Mouse (Mus musculus): Measurements from ENCODE around the gene Gm2237.
"Not testable (repeated sequence)": the region's sequence is repeated elsewhere in the genome, so short reads cannot be mapped to it uniquely, and the experiment has no call there.

Gm2237 gene

DNA sequence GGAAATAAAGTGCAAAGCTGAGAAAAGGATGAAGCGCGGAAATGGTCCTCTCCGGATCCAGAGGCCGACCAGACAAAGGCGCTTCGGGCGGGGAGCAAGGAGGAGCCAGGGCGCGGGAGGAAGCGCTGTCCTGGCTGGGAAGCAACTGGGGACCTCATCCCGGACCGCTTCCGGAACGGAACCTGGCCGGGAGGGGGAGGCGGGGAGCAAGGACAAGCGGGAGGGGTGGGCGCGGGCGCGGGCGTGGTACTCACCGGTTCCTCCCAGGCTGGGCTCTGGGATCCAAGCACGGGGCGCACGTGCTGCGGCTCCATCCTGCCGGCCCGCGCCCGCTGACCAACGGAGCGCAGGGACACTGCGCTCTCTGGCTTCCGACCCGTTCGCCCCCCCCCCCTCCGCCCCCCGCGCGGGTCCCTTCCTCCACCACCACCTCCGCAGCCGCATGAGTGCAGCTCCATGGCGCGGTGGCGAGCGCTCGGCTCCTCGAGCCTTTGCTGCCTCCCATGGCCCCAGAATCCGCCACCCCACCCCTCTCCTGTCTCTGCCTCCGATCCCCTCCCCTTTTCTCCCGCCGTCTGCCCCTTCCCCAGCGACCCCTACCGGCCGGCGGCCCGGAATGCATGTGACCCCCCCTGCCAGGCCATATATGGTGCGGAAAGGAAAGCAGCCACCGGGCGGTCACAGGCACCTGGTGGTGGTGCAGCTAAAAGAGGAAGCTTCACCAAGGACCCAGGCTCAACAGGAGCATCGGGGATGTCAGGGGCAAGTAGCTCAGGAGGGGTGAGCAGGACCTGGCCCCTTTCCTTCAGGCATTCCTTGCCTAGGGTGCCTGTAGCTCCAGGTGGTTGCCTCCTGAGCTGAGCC lies at the start of gene Gm2237:
Gm2237 (minus strand) TSS at position 332 of the 864 bp plus-strand sequence.
- in situ Hi-C loops (cut with MboI, MseI), result not testable (repeated sequence)

GRCm38 (mm10) chr14:19602481-19602880 lies 17.5 kb upstream of the Gm2237 start, which contains the start of gene Gm5458:
Gm5458 (minus strand) TSS chr14:19602581.
- in situ Hi-C loops (cut with MboI, MseI), result not testable (repeated sequence)

DNA sequence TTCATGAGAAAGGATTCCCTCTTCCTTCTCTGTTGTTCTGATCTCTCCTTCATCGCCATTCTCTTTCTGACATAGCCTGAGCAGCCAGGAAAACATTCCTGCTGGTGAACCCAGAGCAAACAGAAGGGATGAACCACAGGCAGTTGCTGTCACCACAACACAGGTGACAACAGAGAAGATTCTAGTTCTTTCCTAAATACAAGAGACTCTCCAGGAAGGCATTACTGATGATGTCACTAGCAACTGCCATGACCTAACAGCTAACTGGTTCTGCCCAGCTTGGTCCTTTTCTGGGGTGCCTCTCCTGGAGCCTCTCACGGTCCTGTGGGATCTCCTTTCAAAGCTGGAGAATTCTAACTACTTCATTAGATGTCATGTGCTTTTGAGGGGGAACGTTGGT lies 35.1 kb downstream of the Gm2237 start, which contains the start of gene Gm2244:
Gm2244 (minus strand) TSS at position 101 of the 400 bp plus-strand sequence.
- in situ Hi-C loops (cut with MboI, MseI), result not testable (repeated sequence)

Measured in T-helper 2 cell (primary cell).